Mouse (Mus musculus) embryonic fibroblast, embryonic 13.5 days (primary cell): ENCODE results near the gene Cbfb.

ENCODE experiments used
- CTCF ChIP-seq: IDR thresholded peaks from 2 replicates; pipeline ENCODE4 v1.5.1; 2011; ENCODE audit warnings: mild to moderate bottlenecking, control low read depth, low read length, moderate library complexity, borderline replicate concordance; ENCODE audit not compliant: insufficient read depth
- POLR2A ChIP-seq: IDR thresholded peaks from 2 replicates; pipeline ENCODE4 v1.6.1; 2011; ENCODE audit warnings: low read depth, mild to moderate bottlenecking, control low read depth, low read length, moderate library complexity

DNA sequence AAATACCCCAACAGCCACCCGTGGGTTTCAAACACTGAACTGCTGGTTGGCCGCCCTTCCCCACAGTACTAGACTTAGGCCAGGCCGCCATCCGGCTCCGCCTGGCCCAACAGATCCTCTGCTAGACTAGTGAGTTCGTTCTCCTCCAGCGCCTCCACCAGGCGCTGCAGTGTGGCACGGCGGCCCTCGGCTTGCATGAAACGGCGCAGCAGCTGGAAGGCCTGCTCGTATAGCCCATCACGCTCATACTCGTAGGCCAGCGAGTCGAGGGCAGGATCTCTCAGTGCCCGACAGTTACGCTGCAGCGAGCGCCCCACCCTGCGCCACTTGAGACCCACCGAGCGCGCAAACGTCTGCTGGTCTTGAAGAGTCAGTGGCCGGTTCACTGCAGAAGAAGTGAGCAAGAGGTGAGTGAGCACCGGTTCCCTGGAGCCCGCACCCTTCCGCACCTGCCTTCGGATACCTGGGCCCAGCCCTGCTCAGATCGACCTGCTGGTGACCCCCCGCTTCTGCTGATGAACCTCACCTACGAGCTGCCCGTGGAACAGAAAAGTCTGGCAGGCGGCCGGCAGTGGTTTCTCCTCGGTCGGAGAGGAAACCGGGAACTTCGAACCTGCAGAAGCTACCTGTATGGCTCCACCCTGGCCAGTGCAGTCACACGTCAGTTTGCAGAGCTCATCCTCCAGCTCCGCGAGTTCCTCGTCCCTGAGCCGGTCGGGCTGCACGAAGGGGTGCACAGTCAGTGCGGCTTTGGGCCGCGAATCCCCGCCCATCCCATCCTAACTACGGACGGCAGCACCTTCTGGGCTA, 88.6 kb downstream of the Cbfb start:
- no peak for TF ChIP-seq POLR2A
- no peak for TF ChIP-seq CTCF
